Mouse (Mus musculus) thymus, postnatal 36 days (tissue): ENCODE results near the gene Ltc4s.

ENCODE experiments used
- DNase-seq, 2 experiments: peaks; one replicate each; pipeline ENCODE4 v3.0.0; 2022; ENCODE audit warnings: mixed read lengths in 2 of 2

The Ltc4s gene

GRCm38 (mm10) chr11:50222559-50223276, 15.7 kb downstream of the Ltc4s start:
- DNase-seq, result no peak

DNA sequence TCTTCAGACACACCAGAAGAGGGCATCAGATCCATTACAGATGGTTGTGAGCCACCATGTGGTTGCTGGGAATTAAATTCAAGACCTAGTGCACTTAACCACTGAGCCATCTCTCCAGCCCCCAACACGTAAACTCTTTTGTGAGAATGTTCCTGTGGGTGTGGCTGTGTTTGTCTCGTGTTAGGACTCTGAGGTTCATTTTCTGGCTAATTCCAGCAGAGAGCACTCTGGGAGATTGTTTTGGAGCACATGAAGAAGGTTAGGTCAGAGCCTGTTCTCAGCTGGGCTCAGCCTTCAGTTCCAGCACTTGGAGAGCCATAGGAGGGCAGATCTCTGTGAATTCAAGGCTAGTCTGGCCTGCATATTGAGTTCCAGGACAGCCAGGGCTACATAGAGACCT, 18.6 kb downstream of the Ltc4s start:
- no peak for DNase-seq

GRCm38 (mm10) chr11:50217811-50218210, 20.6 kb downstream of the Ltc4s start:
- no peak for DNase-seq

GRCm38 (mm10) chr11:50216724-50217366, 21.6 kb downstream of the Ltc4s start:
- DNase-seq, result no peak

DNA sequence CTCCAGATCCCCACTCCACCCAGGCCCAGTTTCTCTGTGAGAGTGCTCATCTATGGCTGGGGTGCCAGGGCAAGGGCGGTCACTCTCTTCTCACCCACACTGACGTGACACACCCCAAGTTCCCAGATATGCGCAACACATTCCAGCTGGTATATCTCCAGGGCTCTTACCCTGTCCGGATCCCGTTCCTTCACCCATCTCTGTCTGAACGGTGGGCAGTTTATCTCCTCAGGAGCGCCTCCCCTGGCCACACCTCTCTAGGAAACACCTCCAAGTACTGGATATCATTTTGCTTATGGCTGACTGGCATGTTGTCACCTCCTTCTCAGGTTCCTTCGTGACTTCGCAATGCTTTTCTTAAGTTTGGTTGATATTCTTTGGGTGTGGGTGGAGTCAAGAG, 22.8 kb downstream of the Ltc4s start:
- DNase-seq, result no peak

GRCm38 (mm10) chr11:50214631-50215030, 23.8 kb downstream of the Ltc4s start:
- no peak for DNase-seq

DNA sequence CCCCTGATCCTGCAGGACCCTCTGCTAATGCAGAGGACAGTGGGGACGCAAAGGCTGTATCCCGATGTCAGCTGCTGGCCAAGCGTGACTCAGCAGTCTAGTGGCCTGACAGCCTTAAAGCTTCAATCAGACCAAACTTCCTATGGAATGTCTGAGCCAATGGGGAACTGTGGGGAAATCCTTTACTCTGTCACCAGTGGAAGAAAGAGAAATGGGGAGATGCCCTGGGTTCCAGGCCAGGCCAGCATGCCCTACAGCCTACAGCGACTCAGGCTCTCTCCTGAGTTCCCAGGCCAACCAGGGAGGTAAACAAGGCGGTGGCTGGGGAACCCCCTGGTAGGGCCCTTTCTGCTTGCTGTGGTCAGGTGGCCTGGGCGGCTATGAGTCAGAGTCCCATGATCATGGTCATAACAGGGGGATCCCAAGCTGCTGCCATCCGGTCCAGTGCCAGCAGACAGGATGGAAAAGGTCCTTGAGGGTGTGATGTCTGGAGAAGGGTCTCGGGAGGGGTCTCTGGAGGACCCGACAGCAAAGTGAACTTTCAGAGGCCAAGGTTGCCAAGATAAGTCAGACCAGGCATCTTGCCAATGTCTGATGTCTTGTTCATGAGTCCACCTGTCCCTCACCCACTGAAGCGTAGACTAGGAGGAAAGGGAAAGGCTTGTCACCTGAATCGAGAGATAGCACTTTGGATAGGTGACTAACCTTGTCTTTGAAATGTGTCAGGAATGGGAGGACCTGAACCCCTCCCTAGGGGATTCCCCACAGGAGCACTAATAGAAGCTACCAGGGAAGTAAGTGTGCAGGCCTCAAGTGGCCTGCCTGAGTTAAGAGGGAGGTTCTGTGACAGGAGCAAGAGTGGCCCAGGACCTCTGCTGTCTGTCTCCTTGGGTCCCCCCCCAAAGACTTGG, 25.3 kb downstream of the Ltc4s start:
- no peak for DNase-seq

- DNase-seq, result no peak
Measured at GRCm38 (mm10) chr11:50212060-50212739, 26.2 kb downstream of the Ltc4s start.

DNA sequence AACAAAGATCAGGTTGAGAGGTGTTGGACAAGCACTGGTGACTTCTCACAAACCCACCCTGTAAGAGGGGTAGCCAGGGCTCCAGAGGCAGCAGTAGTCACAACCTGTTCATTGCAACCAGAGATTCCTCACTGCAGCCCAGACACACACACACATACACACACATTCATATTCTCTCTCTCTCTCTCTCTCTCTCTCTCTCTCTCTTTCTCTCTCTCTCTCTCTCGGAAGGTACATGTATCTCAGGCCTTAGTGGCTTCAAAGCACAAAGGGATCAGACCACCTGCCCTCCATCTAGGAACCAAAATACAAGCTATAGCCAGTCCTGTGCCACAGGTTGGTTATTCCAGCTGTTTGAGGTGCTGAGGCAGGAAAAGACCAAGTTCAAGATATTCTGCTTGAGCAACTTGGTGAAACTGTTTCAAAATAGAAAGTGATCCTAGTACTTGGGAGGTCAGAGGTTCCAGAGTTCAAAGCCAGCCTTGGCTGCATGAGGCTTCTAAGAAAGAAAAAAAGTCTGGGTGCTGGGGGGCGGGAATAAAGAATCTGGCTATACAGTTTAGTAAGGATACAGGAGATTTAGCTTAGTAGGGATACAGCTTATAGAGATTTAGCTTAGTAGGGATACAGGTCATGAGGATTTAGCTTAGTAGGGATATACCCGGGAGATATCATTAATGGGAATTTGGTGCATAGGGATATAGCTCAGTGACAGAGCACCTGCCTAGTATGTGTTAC, 26.9 kb downstream of the Ltc4s start:
- DNase-seq, result no peak

- peak; percentile 80 to 82 for DNase-seq
Measured at GRCm38 (mm10) chr11:50210505-50211151, 27.8 kb downstream of the Ltc4s start, which contains the start of the genes Sqstm1 and Mgat4b. Sqstm1 (minus strand) TSS chr11:50210827. Mgat4b (plus strand) TSS chr11:50210890.

GRCm38 (mm10) chr11:50210101-50210504, 28.3 kb downstream of the Ltc4s start:
- DNase-seq, result peak; percentile 91 to 93

GRCm38 (mm10) chr11:50208039-50208438, 30.4 kb downstream of the Ltc4s start:
- no peak for DNase-seq

GRCm38 (mm10) chr11:50207344-50207743, 31.1 kb downstream of the Ltc4s start:
- no peak for DNase-seq

DNA sequence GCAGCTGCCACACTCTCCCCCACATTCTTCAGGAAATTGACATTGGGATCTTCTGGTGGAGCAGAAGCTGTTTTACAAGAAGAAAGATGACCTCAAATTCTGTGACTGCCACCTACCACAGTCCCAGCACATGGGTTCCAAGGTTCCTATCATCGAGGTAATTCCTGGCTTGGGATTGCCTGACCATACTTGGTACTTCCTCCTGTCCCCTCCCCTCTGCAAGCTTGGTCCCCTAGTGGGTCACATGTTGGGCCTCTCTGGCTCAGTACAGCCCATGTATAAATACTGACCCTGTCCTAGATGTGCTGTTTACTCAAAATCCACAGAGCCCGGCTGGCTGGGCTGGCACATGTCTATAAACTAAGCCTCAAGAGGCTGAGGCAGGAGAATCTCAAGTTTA, 32.4 kb downstream of the Ltc4s start:
- no peak for DNase-seq

GRCm38 (mm10) chr11:50205434-50205833, 33.0 kb downstream of the Ltc4s start:
- DNase-seq, result no peak

DNA sequence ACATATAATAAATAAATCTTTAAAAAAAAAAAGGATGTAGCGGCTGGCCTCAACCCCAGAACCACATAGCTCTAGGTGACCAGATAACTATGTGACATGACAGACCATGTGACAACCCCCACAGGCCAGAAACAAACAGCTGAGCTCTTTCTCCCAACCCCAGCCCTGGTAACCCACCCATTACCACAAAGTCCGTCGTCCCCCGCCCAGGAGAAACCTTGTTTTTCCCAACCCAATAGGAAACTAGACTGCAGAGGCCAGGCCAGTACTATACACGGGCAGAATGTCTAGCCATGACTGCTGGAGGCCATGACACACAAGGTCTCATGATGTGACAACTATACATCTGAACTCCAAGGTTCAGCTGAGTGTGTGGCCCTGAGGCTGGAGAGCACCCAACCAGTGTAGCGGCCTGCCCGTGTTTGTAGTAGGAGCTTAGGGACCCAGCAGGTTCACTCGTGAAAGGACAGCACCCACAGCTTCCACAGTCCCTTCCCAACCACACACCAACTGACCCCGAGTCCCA, 35.1 kb downstream of the Ltc4s start:
- DNase-seq, result no peak

- no peak for DNase-seq
Measured at GRCm38 (mm10) chr11:50201590-50201989, 36.8 kb downstream of the Ltc4s start.

- no peak for DNase-seq
Measured at GRCm38 (mm10) chr11:50200613-50201012, 37.8 kb downstream of the Ltc4s start.

- DNase-seq, result no peak
Measured at GRCm38 (mm10) chr11:50198916-50199315, 39.5 kb downstream of the Ltc4s start.

GRCm38 (mm10) chr11:50198219-50198846, 40.1 kb downstream of the Ltc4s start:
- no peak for DNase-seq

DNA sequence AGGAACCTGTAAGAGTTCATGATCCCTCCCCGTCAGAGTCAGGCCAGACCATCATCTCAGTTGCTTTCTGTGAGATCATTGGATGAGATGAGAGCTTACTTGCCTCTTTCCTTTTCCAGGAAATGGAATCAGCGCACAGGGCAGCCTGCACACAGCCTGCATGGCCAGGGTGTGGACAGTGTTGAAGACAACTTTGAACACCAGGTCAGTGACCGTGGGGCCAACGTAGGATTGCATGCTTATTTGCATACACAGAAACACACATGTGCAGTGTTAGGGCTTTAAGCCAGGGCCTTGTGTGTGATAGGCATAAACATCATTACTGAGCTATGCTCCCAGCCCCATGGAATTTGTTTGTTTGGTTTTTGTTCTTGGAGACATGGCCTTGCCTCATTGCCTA, 40.9 kb downstream of the Ltc4s start:
- no peak for DNase-seq
